Mouse (Mus musculus): ENCODE results near the gene Olfr441.
"Not testable (repeated sequence)": the region's sequence is repeated elsewhere in the genome, so short reads cannot be mapped to it uniquely, and the experiment has no call there.

- TF ChIP-seq CTCF (IDR thresholded peaks at IDR 0.05; ENCODE audit: control insufficient read depth, insufficient read depth, insufficient replicate concordance, low read depth, low read length); POLR2A (IDR thresholded peaks at IDR 0.05; ENCODE audit: control insufficient read depth, low read depth, low read length): not testable (repeated sequence)
These were observed 24.8 kb upstream of the Olfr441 start for GRCm38 (mm10) chr6:43081405-43081804.
